Mouse (Mus musculus) heart, postnatal 4 days (tissue): ENCODE measurements around the gene Cpa4. TPM values are rescaled to one million over a fixed set of nuclear protein-coding genes. Genes with fewer than 3 reads are reported as not detected.
A peak's percentile ranks its signal among the peaks of the same experiment; 100 is the strongest.

Experiments used
- DNase-seq: peaks from one replicate; pipeline ENCODE4 v3.0.0; 2021
- total RNA-seq, 2 experiments: library from RNA; stranded (reverse); gene quantifications; 2 replicates each; pipeline ENCODE4 v1.2.3; 2021

Cpa4 gene
- total RNA-seq, 2 experiments from 2014 or later = 0.16 to 0.19 TPM

GRCm38 (mm10) chr6:30551644-30552580, 16.3 kb upstream of the Cpa4 start:
- no peak for DNase-seq

- DNase-seq = no peak
Measured at GRCm38 (mm10) chr6:30552628-30553027, 15.5 kb upstream of the Cpa4 start.

- no peak for DNase-seq
Measured at GRCm38 (mm10) chr6:30553381-30554010, 14.7 kb upstream of the Cpa4 start.

- no peak for DNase-seq
Measured at GRCm38 (mm10) chr6:30554092-30554491, 14.1 kb upstream of the Cpa4 start.

GRCm38 (mm10) chr6:30554621-30555170, 13.5 kb upstream of the Cpa4 start:
- no peak for DNase-seq

GRCm38 (mm10) chr6:30556080-30556479, 12.1 kb upstream of the Cpa4 start:
- peak; percentile 79 for DNase-seq

- no peak for DNase-seq
Measured at GRCm38 (mm10) chr6:30559726-30560125, 8.4 kb upstream of the Cpa4 start.

- DNase-seq = no peak
Measured at GRCm38 (mm10) chr6:30562132-30562531, 6.0 kb upstream of the Cpa4 start.

- no peak for DNase-seq
Measured at GRCm38 (mm10) chr6:30563575-30563974, 4.6 kb upstream of the Cpa4 start.

GRCm38 (mm10) chr6:30564051-30564450, 4.1 kb upstream of the Cpa4 start:
- no peak for DNase-seq

- no peak for DNase-seq
Measured at GRCm38 (mm10) chr6:30569331-30569730, 1.2 kb downstream of the Cpa4 start.

GRCm38 (mm10) chr6:30570012-30570411, 1.8 kb downstream of the Cpa4 start:
- DNase-seq = peak; percentile 50

- peak; percentile 79 for DNase-seq
Measured at GRCm38 (mm10) chr6:30572456-30573311, 4.5 kb downstream of the Cpa4 start.

GRCm38 (mm10) chr6:30573380-30573779, 5.2 kb downstream of the Cpa4 start:
- DNase-seq = no peak

- DNase-seq = no peak
Measured at GRCm38 (mm10) chr6:30574945-30575344, 6.8 kb downstream of the Cpa4 start.

- no peak for DNase-seq
Measured at GRCm38 (mm10) chr6:30576477-30577203, 8.5 kb downstream of the Cpa4 start.

- DNase-seq = no peak
Measured at GRCm38 (mm10) chr6:30579961-30580840, 12.0 kb downstream of the Cpa4 start.

GRCm38 (mm10) chr6:30580841-30581176, 12.6 kb downstream of the Cpa4 start:
- no peak for DNase-seq

GRCm38 (mm10) chr6:30586886-30587442, 18.8 kb downstream of the Cpa4 start:
- no peak for DNase-seq

GRCm38 (mm10) chr6:30589819-30590218, 21.6 kb downstream of the Cpa4 start:
- no peak for DNase-seq
